Mouse (Mus musculus): ENCODE results near the gene Bmp7. TPM values are rescaled to one million over a fixed set of nuclear protein-coding genes. Genes with fewer than 3 reads are reported as not detected.

The Bmp7 gene
- total and polyA plus RNA-seq, 3 experiments = 0.05 TPM; not detected in 2

GRCm38 (mm10) chr2:172933631-172934419, 6.3 kb downstream of the Bmp7 start:
- Histone ChIP-seq H3K9me3 (replicated peaks) (peaks cover 85% of the 10 kb centered on the region), H3K27me3 (ENCODE audit: insufficient read depth, low read length) (no peaks in the 10 kb centered on the region), H3K4me1 (ENCODE audit: insufficient read depth, low read depth, low read length) (no peaks in the 10 kb centered on the region), H3K36me3 (replicated peaks) (no peaks in the 10 kb centered on the region), H3K4me3 (ENCODE audit: low read depth, low read length) (no peak overlapping the region)
- ATAC-seq (ENCODE audit: extremely low read depth, insufficient number of reproducible peaks, low FRiP score, poor library complexity, severe bottlenecking) = no peak
- no peak for DNase-seq (ENCODE audit: low spot score)
- TF ChIP-seq GATA2 (IDR thresholded peaks at IDR 0.05; ENCODE audit: borderline replicate concordance, low read depth, low read length) (no peak), TAL1 (conservative IDR thresholded peaks at IDR 0.05; ENCODE audit: low read depth, low read length) (no peak), GATA1 (IDR thresholded peaks at IDR 0.05; ENCODE audit: borderline replicate concordance, low read length) (no peak), CTCF (IDR thresholded peaks at IDR 0.05; ENCODE audit: low read depth, low read length) (no peak), POLR2AphosphoS5 (IDR thresholded peaks at IDR 0.05; ENCODE audit: insufficient replicate concordance, low read depth, low read length) (no peak)

DNA sequence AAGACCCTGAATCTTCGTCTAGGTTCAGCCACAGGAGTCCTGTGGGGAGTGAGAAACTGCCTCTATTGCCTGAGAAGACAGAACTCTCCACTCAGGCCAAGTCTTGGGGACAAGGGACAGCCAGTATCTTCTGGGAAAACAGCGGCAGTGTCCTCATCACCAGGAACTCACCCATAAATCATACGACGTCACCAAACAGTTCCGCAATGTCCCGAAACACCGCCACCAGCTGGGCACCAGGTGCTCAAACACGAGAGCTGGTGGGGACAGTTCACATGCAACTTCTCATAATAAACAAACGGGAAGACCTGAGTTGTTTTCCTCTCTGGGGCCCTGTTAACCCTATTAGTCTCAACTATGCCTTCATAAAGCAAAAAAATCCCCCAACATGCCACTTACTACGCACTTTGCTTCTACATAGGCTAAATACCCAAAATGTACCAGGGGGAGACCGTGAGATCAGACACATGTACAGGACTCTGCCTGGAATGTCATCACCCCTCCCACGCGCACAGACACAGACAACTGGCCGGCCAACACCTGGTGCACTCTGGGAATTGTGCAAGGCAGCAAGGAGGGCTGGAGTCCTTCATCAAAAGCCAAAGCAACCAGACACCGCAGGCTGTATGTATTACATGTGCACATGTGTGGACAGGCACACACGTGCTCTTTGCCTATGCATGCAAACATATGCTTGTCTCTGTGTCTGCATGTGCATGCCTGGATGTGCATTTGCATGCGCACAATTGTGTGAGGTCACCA, 8.8 kb downstream of the Bmp7 start:
- H3K9me3 ChIP-seq (replicated peaks) = peaks cover 90% of the 10 kb centered on the region
- TF ChIP-seq GATA1 (IDR thresholded peaks at IDR 0.05; ENCODE audit: borderline replicate concordance, low read length) (no peak), GATA2 (IDR thresholded peaks at IDR 0.05; ENCODE audit: borderline replicate concordance, low read depth, low read length) (no peak), POLR2AphosphoS5 (IDR thresholded peaks at IDR 0.05; ENCODE audit: insufficient replicate concordance, low read depth, low read length) (no peak)
- no peak for DNase-seq (ENCODE audit: low spot score)
- ATAC-seq (ENCODE audit: extremely low read depth, insufficient number of reproducible peaks, low FRiP score, poor library complexity, severe bottlenecking) = no peak
- no peaks in the 10 kb centered on the region for H3K27me3 ChIP-seq (ENCODE audit: insufficient read depth, low read length)
- H3K4me3 ChIP-seq (ENCODE audit: low read depth, low read length) = no peak overlapping the region
- no peaks in the 10 kb centered on the region for H3K36me3 ChIP-seq (replicated peaks)
- H3K4me1 ChIP-seq (ENCODE audit: insufficient read depth, low read depth, low read length) = no peaks in the 10 kb centered on the region

DNA sequence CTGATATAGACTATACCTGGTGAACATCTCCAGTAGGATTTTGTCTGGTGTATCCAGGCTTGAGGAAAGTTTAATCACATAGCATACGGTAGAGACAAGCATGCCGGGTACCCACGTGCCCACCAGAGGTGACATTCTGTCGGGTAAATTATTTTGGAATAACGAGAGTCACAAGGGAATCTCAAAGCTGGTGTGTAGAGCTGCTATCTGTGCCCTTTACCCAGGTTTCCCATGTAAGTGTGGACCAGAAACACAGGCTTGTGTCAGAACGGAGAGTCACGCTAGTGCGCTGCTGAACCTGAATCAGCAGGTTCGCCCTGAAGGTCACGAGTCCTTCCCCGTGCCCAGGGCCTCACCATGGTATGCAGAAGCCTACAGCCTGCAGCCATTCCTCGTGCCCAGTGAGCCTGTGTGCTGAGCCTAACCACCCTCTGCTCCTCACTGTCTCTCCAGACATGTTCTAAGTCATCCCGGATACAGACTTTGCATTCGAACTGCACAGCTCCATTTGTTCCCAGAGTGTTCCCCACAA, 10.2 kb downstream of the Bmp7 start:
- Histone ChIP-seq H3K27me3 (ENCODE audit: insufficient read depth, low read length) (no peaks in the 10 kb centered on the region), H3K36me3 (replicated peaks) (no peaks in the 10 kb centered on the region), H3K9me3 (replicated peaks) (peaks cover 90% of the 10 kb centered on the region), H3K4me3 (ENCODE audit: low read depth, low read length) (no peak overlapping the region), H3K4me1 (ENCODE audit: insufficient read depth, low read depth, low read length) (no peaks in the 10 kb centered on the region)
- TF ChIP-seq CTCF (IDR thresholded peaks at IDR 0.05; ENCODE audit: low read depth, low read length) (no peak), POLR2AphosphoS5 (IDR thresholded peaks at IDR 0.05; ENCODE audit: insufficient replicate concordance, low read depth, low read length) (no peak), GATA1 (IDR thresholded peaks at IDR 0.05; ENCODE audit: borderline replicate concordance, low read length) (no peak), GATA2 (IDR thresholded peaks at IDR 0.05; ENCODE audit: borderline replicate concordance, low read depth, low read length) (no peak), TAL1 (conservative IDR thresholded peaks at IDR 0.05; ENCODE audit: low read depth, low read length) (no peak)
- DNase-seq (ENCODE audit: low spot score) = no peak
- ATAC-seq (ENCODE audit: extremely low read depth, insufficient number of reproducible peaks, low FRiP score, poor library complexity, severe bottlenecking) = no peak

- Histone ChIP-seq H3K4me3 (ENCODE audit: low read depth, low read length) (no peak overlapping the region), H3K36me3 (replicated peaks) (no peaks in the 10 kb centered on the region), H3K27me3 (ENCODE audit: insufficient read depth, low read length) (no peaks in the 10 kb centered on the region), H3K9me3 (replicated peaks) (peaks cover 89% of the 10 kb centered on the region), H3K4me1 (ENCODE audit: insufficient read depth, low read depth, low read length) (no peaks in the 10 kb centered on the region)
- ATAC-seq (ENCODE audit: extremely low read depth, insufficient number of reproducible peaks, low FRiP score, poor library complexity, severe bottlenecking) (no peak), DNase-seq (ENCODE audit: low spot score) (no peak)
- TF ChIP-seq GATA1 (IDR thresholded peaks at IDR 0.05; ENCODE audit: borderline replicate concordance, low read length) (no peak), GATA2 (IDR thresholded peaks at IDR 0.05; ENCODE audit: borderline replicate concordance, low read depth, low read length) (no peak), TAL1 (conservative IDR thresholded peaks at IDR 0.05; ENCODE audit: low read depth, low read length) (no peak), POLR2AphosphoS5 (IDR thresholded peaks at IDR 0.05; ENCODE audit: insufficient replicate concordance, low read depth, low read length) (no peak), CTCF (IDR thresholded peaks at IDR 0.05; ENCODE audit: low read depth, low read length) (no peak)
These were observed 12.5 kb downstream of the Bmp7 start for GRCm38 (mm10) chr2:172927643-172928042.

DNA sequence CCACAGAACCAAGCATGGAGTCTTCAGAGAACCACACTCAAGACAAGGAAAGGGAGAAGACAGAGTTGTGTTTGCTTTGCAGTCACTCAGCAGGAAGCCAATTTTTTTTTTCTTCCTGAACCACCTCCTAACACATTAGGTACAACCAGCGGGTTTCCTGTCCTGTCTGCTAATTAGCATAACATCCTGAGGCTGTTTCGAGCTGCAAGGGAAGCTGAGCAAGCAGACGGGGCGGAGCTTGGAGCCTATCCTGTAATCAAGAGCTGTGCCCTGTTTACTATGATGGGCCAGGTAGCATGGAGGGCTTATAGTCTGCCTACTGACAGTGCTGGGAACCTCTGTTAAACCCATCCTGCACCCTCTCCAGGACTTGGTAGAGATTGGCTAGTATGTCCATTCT, 13.8 kb downstream of the Bmp7 start:
- DNase-seq (ENCODE audit: low spot score) = no peak
- TF ChIP-seq POLR2AphosphoS5 (IDR thresholded peaks at IDR 0.05; ENCODE audit: insufficient replicate concordance, low read depth, low read length) (no peak), GATA2 (IDR thresholded peaks at IDR 0.05; ENCODE audit: borderline replicate concordance, low read depth, low read length) (no peak), CTCF (IDR thresholded peaks at IDR 0.05; ENCODE audit: low read depth, low read length) (no peak), TAL1 (conservative IDR thresholded peaks at IDR 0.05; ENCODE audit: low read depth, low read length) (no peak), GATA1 (IDR thresholded peaks at IDR 0.05; ENCODE audit: borderline replicate concordance, low read length) (no peak)
- ATAC-seq (ENCODE audit: extremely low read depth, insufficient number of reproducible peaks, low FRiP score, poor library complexity, severe bottlenecking) = no peak
- Histone ChIP-seq H3K9me3 (replicated peaks) (peaks cover 93% of the 10 kb centered on the region), H3K36me3 (replicated peaks) (no peaks in the 10 kb centered on the region), H3K4me1 (ENCODE audit: insufficient read depth, low read depth, low read length) (no peaks in the 10 kb centered on the region), H3K4me3 (ENCODE audit: low read depth, low read length) (no peak overlapping the region), H3K27me3 (ENCODE audit: insufficient read depth, low read length) (no peaks in the 10 kb centered on the region)

GRCm38 (mm10) chr2:172924961-172925360, 15.2 kb downstream of the Bmp7 start:
- H3K27me3 ChIP-seq (ENCODE audit: insufficient read depth, low read length) = no peaks in the 10 kb centered on the region
- H3K9me3 ChIP-seq (replicated peaks) = peaks cover 93% of the 10 kb centered on the region
- TF ChIP-seq CTCF (IDR thresholded peaks at IDR 0.05; ENCODE audit: low read depth, low read length) (no peak), POLR2AphosphoS5 (IDR thresholded peaks at IDR 0.05; ENCODE audit: insufficient replicate concordance, low read depth, low read length) (no peak), GATA1 (IDR thresholded peaks at IDR 0.05; ENCODE audit: borderline replicate concordance, low read length) (no peak), GATA2 (IDR thresholded peaks at IDR 0.05; ENCODE audit: borderline replicate concordance, low read depth, low read length) (no peak), TAL1 (conservative IDR thresholded peaks at IDR 0.05; ENCODE audit: low read depth, low read length) (no peak)
- H3K4me3 ChIP-seq (ENCODE audit: low read depth, low read length) = no peak overlapping the region; the same call in 1 of the 2 replicates
- H3K36me3 ChIP-seq (replicated peaks) = no peaks in the 10 kb centered on the region
- no peaks in the 10 kb centered on the region for H3K4me1 ChIP-seq (ENCODE audit: insufficient read depth, low read depth, low read length)
- no peak for DNase-seq (ENCODE audit: low spot score)
- ATAC-seq (ENCODE audit: extremely low read depth, insufficient number of reproducible peaks, low FRiP score, poor library complexity, severe bottlenecking) = no peak

Measured in G1E (cell line).